Mouse (Mus musculus) forelimb bud, embryonic 11.5 days (tissue): ENCODE measurements around the gene Pde6b.

Experiments used
- DNase-seq: peaks from one replicate; pipeline ENCODE4 v3.0.0-alpha.2; 2012; ENCODE audit warnings: low read depth, low spot score

Pde6b gene

DNA sequence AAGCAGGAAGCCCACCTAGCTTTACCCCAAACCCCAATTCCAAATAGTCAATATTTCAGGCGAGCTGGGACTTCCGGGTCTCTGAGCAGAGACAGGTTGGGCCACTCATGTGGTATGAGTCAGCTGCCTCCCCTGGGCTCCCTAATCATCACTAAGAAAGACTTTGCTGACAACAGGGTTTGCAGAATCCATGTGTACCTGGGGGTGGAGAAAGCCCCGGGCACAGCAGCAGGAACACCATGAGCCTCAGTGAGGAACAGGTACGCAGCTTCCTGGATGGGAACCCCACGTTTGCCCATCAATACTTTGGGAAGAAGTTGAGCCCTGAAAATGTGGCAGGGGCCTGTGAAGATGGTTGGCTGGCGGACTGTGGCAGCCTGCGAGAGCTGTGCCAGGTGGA is at the start of gene Pde6b:
Pde6b (plus strand) TSS at position 191 of the 400 bp plus-strand sequence.
- DNase-seq, result no peak

DNA sequence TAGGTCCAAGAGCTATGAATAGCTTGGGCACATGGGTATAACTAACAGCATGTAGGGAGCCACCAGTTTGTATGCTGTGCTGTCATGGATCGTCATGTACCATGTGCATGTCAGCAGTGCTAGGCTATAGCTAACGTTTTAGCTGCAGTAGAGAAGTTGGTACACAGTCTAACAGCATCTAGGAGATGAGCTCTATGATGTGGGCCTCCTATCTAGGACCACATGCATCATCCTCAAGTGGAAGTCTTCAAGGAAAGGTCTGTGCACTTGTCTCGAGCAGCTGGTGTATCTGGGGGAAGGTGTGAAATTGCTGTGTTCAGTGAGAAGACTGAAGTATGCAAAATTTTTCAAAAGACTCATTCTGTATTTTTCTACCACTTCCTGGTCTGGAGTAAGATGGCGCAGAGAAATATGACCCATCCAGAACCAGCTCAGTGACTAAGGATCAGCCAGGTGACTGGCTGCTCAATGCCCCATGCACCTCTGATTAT is 44.5 kb upstream of the Pde6b start:
- DNase-seq, result no peak

- no peak for DNase-seq
Observed at GRCm38 (mm10) chr5:108345313-108346071, 42.7 kb upstream of the Pde6b start.

DNA sequence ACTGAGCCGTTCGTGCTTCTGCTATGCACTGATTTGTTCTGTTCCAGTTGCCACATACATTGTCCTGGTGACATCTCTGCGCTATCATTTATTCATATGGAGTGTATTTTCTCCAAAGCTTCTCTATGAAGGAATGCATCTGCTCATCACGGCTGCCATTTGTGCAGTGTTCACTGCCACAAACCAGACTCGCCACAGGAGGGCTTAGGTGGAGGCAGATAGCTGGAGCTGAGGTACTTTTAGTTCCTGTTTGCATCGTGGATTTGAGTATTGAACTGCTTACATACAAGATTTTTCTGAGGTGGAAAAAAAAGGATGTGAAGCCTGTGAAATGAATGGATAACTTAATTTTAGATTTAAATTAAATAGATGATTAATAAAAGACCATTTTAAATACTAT is 40.3 kb upstream of the Pde6b start:
- DNase-seq, result no peak

DNA sequence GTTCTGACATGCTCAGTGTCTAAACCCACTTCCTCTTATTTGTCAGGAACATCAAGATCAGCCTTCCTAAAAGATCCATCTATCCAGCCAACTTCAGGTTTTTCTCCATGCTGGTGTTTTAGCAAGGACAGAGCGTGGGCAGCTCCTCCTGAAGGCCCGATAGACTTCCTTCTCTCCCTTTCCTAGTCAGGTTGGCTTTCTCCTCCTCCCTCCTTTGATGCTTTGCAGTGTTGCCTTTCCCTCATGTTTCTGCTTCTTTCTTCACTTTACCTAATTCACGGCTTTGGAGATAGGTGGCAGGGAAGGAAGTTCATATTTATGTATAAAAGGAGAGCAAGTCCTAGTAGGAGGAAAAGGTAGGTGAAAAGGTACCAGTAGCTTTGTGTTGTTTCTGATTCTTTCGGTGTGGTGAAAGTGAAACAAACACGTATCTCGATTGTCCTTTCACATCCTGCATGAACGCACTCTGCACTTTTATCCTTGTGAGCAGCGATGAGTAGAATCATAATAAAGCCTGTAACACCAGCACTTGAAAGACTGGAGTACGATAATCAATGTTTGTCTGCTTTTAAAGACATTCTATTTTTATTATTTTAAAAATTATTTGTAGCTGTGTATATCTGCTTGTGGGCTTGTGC is 38.6 kb upstream of the Pde6b start:
- no peak for DNase-seq

- DNase-seq, result no peak
Observed at GRCm38 (mm10) chr5:108354056-108354455, 34.1 kb upstream of the Pde6b start.

DNA sequence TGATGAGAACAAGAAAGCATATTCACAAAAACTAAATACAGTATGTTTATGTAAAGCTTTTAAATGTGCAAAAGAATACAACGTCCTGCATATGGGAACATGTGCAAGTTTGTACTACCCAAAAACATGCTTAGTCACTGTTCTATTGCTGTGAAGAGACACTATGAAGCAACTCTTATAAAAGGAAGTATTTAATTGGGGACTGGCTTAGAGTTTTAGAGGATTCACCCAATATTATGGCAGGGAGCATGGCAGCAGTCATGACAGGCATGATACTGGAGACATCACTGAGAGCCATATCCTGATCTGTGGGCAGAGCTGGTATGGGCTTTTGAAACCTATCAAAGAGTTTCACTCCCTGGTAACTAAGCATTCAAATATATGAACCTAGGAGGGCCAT is 30.3 kb upstream of the Pde6b start:
- no peak for DNase-seq

DNA sequence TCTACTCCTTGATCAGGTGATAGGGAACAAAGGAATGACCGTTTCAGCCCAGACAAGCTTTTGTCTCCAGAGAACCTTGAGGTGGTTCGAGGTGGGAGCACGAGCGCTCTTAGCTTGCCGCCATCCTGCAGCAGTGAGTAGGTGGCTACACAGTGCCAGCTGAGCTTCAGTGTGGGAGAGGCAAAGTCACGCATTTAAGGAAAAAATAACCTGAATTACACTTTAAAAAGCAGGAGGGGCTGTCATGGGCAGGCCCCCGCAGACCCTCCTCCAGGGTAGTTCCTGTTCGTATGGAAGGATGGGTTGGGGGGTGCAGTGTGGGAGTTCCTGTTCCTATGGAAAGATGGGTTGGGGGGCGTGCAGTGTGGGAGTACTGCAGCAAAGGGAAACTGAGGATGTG is 28.7 kb upstream of the Pde6b start:
- DNase-seq, result no peak

DNA sequence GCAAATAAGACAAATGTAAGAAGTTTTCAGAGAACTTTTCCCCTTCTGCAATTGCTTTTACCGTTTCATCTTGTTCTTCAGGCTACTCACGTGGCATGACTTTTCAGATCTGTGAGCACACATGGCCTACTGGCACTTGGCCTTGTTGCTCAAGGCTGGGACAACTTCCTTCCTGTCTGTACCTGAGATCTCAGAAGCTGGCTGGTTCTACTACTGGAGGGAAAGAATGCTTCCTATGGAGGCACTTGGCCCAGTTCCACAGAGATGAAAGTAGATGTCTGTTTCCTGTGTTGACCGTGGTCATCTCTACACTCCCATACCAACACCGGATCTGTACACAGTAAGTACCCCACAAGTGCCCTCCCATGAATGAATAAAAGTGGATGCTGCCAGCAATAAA is 28.0 kb upstream of the Pde6b start:
- no peak for DNase-seq

DNA sequence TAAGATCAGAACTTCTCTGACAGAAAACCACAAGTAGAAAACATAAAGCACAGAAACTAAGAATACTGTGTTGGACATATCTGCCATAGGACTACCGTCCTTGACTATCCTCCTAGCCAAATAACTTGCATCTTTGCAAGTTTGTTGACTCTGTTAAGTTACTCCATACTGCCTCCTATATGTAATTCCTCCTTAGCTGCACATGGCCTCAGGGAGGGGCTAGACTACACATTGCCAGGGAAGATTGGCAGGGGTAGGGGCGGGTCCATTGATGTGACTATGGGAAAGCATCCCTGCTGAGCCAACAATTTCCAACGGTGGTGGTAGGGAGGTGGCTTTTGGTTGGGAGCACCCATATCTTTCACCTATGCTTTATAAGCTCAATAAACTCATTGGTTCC is 25.9 kb upstream of the Pde6b start:
- no peak for DNase-seq

DNA sequence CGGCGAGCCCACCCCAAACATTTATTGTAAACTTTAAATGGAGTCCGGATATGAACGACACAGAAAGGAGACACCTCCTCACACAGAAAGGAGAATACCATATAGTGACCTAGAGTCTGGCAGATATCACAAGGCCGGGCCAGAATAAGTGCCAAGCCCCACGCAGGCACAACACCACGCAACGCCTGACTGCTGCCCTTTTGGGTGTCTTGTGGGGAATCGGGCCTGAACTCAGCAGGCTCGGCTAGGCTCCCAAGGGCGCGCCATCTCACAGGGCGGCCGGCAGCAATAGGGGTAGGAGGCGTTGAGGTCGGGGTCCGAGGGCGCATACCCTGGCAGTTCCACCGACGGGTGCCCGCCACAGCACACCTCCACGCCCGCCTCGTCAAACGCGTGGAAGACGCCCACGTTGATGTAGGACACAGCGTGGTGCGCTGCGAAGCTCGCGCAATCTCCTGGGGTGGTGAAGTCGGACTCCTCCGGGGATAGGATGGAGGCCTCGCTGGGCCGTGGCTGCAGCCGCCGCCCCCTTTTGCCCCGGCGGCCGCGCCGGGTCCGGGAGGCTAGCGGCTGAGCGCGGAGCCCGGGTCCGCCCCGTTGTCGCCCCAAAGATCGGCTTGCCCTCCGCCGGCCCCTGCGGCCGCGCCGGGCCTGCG is 21.7 kb upstream of the Pde6b start:
- DNase-seq, result no peak

- no peak for DNase-seq
Observed at GRCm38 (mm10) chr5:108366984-108367841, 21.0 kb upstream of the Pde6b start.

DNA sequence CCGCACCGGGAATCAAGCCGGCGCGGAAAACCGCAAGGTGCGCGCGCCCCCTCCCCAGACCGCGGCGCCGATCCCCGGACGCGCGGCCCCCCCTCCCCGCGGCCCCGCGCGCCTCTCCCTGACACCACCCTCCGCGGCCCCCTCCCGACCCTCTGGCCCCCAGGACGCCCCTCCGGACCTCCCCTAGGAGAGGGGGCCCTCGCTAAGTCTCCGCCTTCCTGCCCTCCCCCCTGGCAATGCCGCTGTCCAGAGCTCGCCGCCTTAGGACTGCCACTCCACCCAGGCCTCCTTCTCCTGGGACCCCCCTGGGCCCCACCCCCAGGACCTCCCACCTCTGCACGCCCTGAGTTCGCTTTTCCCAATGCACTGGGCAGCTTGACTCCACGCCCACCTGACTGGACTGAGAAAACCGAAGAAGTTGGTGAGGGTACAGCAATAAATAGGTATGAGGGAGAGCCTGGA is 20.3 kb upstream of the Pde6b start, which contains the start of gene Gm42517:
Gm42517 (minus strand) TSS at position 52 of the 462 bp plus-strand sequence.
- no peak for DNase-seq

DNA sequence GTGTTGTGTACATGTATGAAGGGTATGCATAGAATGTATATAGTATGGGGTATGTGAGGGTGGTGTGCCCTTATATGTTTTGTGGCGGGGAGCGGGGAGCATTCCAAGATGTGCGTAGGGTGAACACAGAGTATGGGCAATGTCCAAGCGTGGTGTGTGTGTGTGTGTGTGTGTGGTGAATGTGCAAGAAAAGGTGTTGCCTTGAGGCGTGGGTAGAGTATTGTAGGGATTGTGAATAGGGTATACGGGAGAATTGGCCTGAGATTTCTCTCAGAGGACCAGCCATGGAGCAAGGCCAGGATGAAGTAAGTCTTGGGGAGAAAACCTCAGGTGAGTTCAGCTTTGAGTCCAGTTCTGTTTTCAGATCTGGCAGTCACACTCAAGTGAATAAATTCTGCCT is 19.7 kb upstream of the Pde6b start:
- no peak for DNase-seq

DNA sequence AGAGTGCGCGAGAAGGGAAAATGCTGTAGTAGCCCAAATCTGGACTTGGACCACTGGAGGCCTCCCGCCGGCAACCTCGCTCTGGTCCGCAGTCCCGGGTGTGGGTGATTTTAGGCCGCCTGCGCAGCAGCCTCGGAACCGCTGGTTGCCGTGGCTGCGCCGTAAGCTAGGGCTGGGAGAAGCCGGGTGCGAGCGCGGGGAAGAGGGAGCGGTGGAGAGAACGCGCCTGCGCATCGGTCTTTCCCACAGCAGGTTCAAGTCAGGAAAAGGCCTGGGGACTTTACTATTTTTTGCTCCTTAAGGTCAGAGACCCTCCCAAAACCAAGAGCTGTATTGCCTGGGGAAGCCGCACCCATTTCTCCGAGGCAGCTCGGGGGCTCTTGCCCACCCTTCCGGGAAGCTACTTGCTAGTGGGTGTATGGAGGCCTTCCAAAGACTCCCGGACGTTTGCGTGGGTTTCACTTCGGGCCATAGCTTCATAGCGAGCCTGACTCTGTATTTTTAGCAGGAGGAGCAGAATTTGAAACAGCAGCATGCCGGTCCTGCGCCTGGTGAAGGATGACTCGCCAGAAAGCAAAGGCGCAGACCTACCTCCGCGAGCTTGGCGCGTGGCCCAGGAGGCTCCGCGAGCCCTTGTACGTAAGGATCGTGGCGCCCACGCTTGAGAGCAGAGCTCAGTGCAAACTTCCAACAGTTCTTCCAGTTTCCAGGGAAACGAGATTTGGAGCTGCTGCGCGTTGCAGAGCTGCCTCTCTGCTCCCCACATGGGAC is 19.2 kb upstream of the Pde6b start:
- no peak for DNase-seq

- DNase-seq, result no peak
Observed at GRCm38 (mm10) chr5:108369964-108370363, 18.2 kb upstream of the Pde6b start.

GRCm38 (mm10) chr5:108374079-108374478 is 14.1 kb upstream of the Pde6b start:
- DNase-seq, result no peak

- DNase-seq, result no peak
Observed at GRCm38 (mm10) chr5:108376059-108376458, 12.1 kb upstream of the Pde6b start.

DNA sequence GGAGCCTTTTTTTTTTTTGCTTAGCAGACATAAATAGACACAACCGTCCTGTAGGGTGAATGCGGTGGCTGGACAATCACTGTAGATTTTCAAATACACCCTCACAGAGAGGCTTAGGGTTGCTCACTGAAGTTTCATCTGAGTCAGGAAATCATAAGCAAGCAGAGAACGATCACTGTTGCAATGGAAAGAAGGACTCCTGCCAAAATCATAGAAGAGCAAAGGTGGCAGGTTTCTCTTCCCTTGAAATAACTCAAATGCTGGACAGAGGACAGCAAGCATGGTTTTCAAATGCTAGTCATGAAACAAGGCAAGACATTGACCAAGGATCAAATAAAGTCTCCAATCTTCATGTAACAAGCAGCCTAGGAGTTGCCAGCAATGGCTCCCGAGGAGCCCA is 9.8 kb upstream of the Pde6b start:
- no peak for DNase-seq

- no peak for DNase-seq
Observed at GRCm38 (mm10) chr5:108385632-108386031, 2.6 kb upstream of the Pde6b start.

GRCm38 (mm10) chr5:108386449-108386848 is 1.7 kb upstream of the Pde6b start:
- DNase-seq, result no peak
